Mouse (Mus musculus) hindbrain, postnatal 0 days (tissue): ENCODE results near the gene Olfr212. TPM values are rescaled to one million over a fixed set of nuclear protein-coding genes. Genes with fewer than 3 reads are reported as not detected.
A peak's percentile ranks its signal among the peaks of the same experiment; 100 is the strongest.
"Not testable (repeated sequence)": the region's sequence is repeated elsewhere in the genome, so short reads cannot be mapped to it uniquely, and the experiment has no call there.

ENCODE experiments used
- ATAC-seq: fragments of 200-750 bp; cut with Nextera tagmentation; 2 replicates; pipeline ENCODE4 v1.8.0; 2017; ENCODE audit warnings: mild to moderate bottlenecking, moderate TSS enrichment, moderate library complexity
- DNase-seq: peaks from one replicate; pipeline ENCODE4 v3.0.0-alpha.2; 2015; ENCODE audit warnings: low spot score
- H3K27ac ChIP-seq: fragments of 300-500 bp; sonication (generic); 2 replicates; pipeline ENCODE4 v1.5.1; 2014; ENCODE audit warnings: mild to moderate bottlenecking
- H3K27me3 ChIP-seq: fragments of 300-500 bp; sonication (generic); 2 replicates; pipeline ENCODE4 v1.6.1; 2014; ENCODE audit warnings: low read length, mixed read lengths; ENCODE audit not compliant: insufficient read depth
- H3K36me3 ChIP-seq: fragments of 300-500 bp; sonication (generic); 2 replicates; pipeline ENCODE4 v1.6.1; 2014; ENCODE audit warnings: low read length, mixed read lengths; ENCODE audit not compliant: insufficient read depth
- H3K4me1 ChIP-seq: fragments of 300-500 bp; sonication (generic); 2 replicates; pipeline ENCODE4 v1.6.1; 2014; ENCODE audit warnings: antibody characterized with exemption, low read length, mixed read lengths; ENCODE audit not compliant: insufficient read depth
- H3K4me2 ChIP-seq: fragments of 300-500 bp; sonication (generic); 2 replicates; pipeline ENCODE4 v1.6.1; 2014; ENCODE audit warnings: low read depth, mild to moderate bottlenecking, low read length, moderate library complexity, mixed read lengths
- H3K4me3 ChIP-seq: fragments of 300-500 bp; sonication (generic); 2 replicates; pipeline ENCODE4 v1.5.1; 2014; ENCODE audit warnings: low read length
- H3K9ac ChIP-seq: fragments of 300-500 bp; sonication (generic); replicated peaks from 2 replicates; pipeline ENCODE4 v1.6.1; 2014; ENCODE audit warnings: mild to moderate bottlenecking, low read length, moderate library complexity, mixed read lengths
- H3K9me3 ChIP-seq: fragments of 300-500 bp; sonication (generic); 2 replicates; pipeline ENCODE4 v1.6.1; 2016; ENCODE audit warnings: low read length, mixed read lengths
- CTCF ChIP-seq: IDR thresholded peaks from 2 replicates; pipeline ENCODE4 v1.5.1; 2016; ENCODE audit warnings: antibody characterized with exemption, control low read depth, low read depth
- WGBS: fragments of 180-500 bp; shearing (Covaris S2); extraction: QIAGEN DNeasy Blood & Tissue Kit; methylation state at CpG from one replicate; pipeline ENCODE4 v1.1.7; 2014; 5-methylcytosine and 5-hydroxymethylcytosine counted together
- polyA plus RNA-seq: library from polyadenylated mRNA; unstranded; fragments of >200 nt; fragmentation: Nextera tagmentation; extraction: Ambion mirVana; gene quantifications from 2 replicates; pipeline ENCODE4 v1.2.1, GENCODE M21; 2015
- total RNA-seq: library from RNA; depleted of rRNA; stranded (reverse); fragments of >200 nt; gene quantifications from 2 replicates; pipeline ENCODE4 v1.2.3, GENCODE M21; 2014

Gene Olfr212
- total and polyA plus RNA-seq, 2 experiments from 2014 or later = not detected

- Histone ChIP-seq H3K4me2 (no peak overlapping the region), H3K36me3 (no peaks in the 10 kb centered on the region), H3K4me1 (no peaks in the 10 kb centered on the region), H3K9ac (no peak overlapping the region), H3K27ac (no peak overlapping the region), H3K4me3 (no peak overlapping the region), H3K9me3 (no peaks in the 10 kb centered on the region), H3K27me3 (no peaks in the 10 kb centered on the region)
- TF ChIP-seq CTCF = no peak
- WGBS = 69% methylated on average over 1 of the region's 1 CpGs
- DNase-seq (no peak), ATAC-seq (no peak)
Observed at GRCm38 (mm10) chr6:116486833-116487232, 19.5 kb upstream of the Olfr212 start.

- no peak for TF ChIP-seq CTCF
- 50% methylated on average over 4 of the region's 4 CpGs for WGBS
- Histone ChIP-seq H3K9ac (no peak within 1 kb of the TSS), H3K27ac (no peak within 1 kb of the TSS), H3K27me3 (no peaks in the 10 kb centered on the region), H3K4me1 (no peaks in the 10 kb centered on the region), H3K4me3 (no peak within 1 kb of the TSS), H3K4me2 (no peak within 1 kb of the TSS), H3K36me3 (no peaks in the 10 kb centered on the region), H3K9me3 (no peaks in the 10 kb centered on the region)
- DNase-seq = peak; percentile 63
- no peak for ATAC-seq
Observed at GRCm38 (mm10) chr6:116488791-116489190, 17.5 kb upstream of the Olfr212 start, which contains the start of gene Olfr211. Olfr211 (plus strand) TSS chr6:116489091.

GRCm38 (mm10) chr6:116493742-116494141, 12.6 kb upstream of the Olfr212 start:
- no peak overlapping the region for H3K4me2 ChIP-seq
- no peak for TF ChIP-seq CTCF
- H3K9me3 ChIP-seq = no peaks in the 10 kb centered on the region
- ATAC-seq (no peak), DNase-seq (no peak)
- no peaks in the 10 kb centered on the region for H3K4me1 ChIP-seq
- no peak overlapping the region for H3K4me3 ChIP-seq
- 86% methylated on average over 5 of the region's 5 CpGs for WGBS
- no peaks in the 10 kb centered on the region for H3K36me3 ChIP-seq
- no peak overlapping the region for H3K27ac ChIP-seq
- no peak overlapping the region for H3K9ac ChIP-seq
- H3K27me3 ChIP-seq = no peaks in the 10 kb centered on the region

- Histone ChIP-seq H3K27ac (no peak overlapping the region), H3K4me1 (no peaks in the 10 kb centered on the region), H3K9me3 (no peaks in the 10 kb centered on the region), H3K27me3 (no peaks in the 10 kb centered on the region), H3K9ac (no peak overlapping the region), H3K4me2 (no peak overlapping the region), H3K36me3 (no peaks in the 10 kb centered on the region), H3K4me3 (no peak overlapping the region)
- ATAC-seq (no peak), DNase-seq (no peak)
- no peak for TF ChIP-seq CTCF
- 95% methylated on average over 1 of the region's 1 CpGs for WGBS
Observed at GRCm38 (mm10) chr6:116495960-116496359, 10.4 kb upstream of the Olfr212 start.

GRCm38 (mm10) chr6:116514832-116515231, 8.5 kb downstream of the Olfr212 start:
- no peaks in the 10 kb centered on the region for H3K9me3 ChIP-seq
- ATAC-seq = no peak
- H3K27ac ChIP-seq = no peak overlapping the region
- no peak overlapping the region for H3K9ac ChIP-seq
- no peaks in the 10 kb centered on the region for H3K27me3 ChIP-seq
- no peak overlapping the region for H3K4me3 ChIP-seq
- TF ChIP-seq CTCF = no peak
- H3K4me1 ChIP-seq = no peaks in the 10 kb centered on the region
- DNase-seq = no peak
- H3K4me2 ChIP-seq = no peak overlapping the region
- no peaks in the 10 kb centered on the region for H3K36me3 ChIP-seq

GRCm38 (mm10) chr6:116538156-116538555, 31.8 kb downstream of the Olfr212 start, which contains the start of gene Olfr213:
Olfr213 (plus strand) TSS chr6:116538456.
- H3K4me2 ChIP-seq = no peak within 1 kb of the TSS
- H3K9me3 ChIP-seq = no peaks in the 10 kb centered on the region
- no peak within 1 kb of the TSS for H3K9ac ChIP-seq
- no peak within 1 kb of the TSS for H3K4me3 ChIP-seq
- H3K27me3 ChIP-seq = no peaks in the 10 kb centered on the region
- H3K4me1 ChIP-seq = no peaks in the 10 kb centered on the region
- H3K27ac ChIP-seq = no peak within 1 kb of the TSS
- no peak for TF ChIP-seq CTCF
- DNase-seq = no peak
- H3K36me3 ChIP-seq = no peaks in the 10 kb centered on the region
- 71% methylated on average over 1 of the region's 1 CpGs for WGBS
- no peak for ATAC-seq

- Histone ChIP-seq H3K4me1 (no peaks in the 10 kb centered on the region), H3K27ac (no peak overlapping the region), H3K27me3 (no peaks in the 10 kb centered on the region), H3K9ac (no peak overlapping the region), H3K4me3 (no peak overlapping the region), H3K9me3 (no peaks in the 10 kb centered on the region), H3K36me3 (no peaks in the 10 kb centered on the region), H3K4me2 (no peak overlapping the region)
- 86% methylated on average over 2 of the region's 2 CpGs for WGBS
- ATAC-seq (no peak), DNase-seq (no peak)
- no peak for TF ChIP-seq CTCF
Observed at GRCm38 (mm10) chr6:116542500-116542899, 36.2 kb downstream of the Olfr212 start.

- not testable (repeated sequence) for H3K36me3 ChIP-seq, H3K4me2 ChIP-seq, DNase-seq, H3K4me1 ChIP-seq, H3K9ac ChIP-seq, H3K9me3 ChIP-seq, H3K27ac ChIP-seq, H3K4me3 ChIP-seq, H3K27me3 ChIP-seq, ATAC-seq
- WGBS = 94% methylated on average over 11 of the region's 11 CpGs
Observed at GRCm38 (mm10) chr6:116550841-116551240, 44.5 kb downstream of the Olfr212 start, which contains the start of gene Gm5580. Gm5580 (plus strand) TSS chr6:116551141.
